Mouse (Mus musculus): ENCODE measurements around the gene Cd9. TPM values are rescaled to one million over a fixed set of nuclear protein-coding genes. Genes with fewer than 3 reads are reported as not detected.

Cd9 gene
- polyA plus RNA-seq, 1 experiment = 8.6 TPM

DNA sequence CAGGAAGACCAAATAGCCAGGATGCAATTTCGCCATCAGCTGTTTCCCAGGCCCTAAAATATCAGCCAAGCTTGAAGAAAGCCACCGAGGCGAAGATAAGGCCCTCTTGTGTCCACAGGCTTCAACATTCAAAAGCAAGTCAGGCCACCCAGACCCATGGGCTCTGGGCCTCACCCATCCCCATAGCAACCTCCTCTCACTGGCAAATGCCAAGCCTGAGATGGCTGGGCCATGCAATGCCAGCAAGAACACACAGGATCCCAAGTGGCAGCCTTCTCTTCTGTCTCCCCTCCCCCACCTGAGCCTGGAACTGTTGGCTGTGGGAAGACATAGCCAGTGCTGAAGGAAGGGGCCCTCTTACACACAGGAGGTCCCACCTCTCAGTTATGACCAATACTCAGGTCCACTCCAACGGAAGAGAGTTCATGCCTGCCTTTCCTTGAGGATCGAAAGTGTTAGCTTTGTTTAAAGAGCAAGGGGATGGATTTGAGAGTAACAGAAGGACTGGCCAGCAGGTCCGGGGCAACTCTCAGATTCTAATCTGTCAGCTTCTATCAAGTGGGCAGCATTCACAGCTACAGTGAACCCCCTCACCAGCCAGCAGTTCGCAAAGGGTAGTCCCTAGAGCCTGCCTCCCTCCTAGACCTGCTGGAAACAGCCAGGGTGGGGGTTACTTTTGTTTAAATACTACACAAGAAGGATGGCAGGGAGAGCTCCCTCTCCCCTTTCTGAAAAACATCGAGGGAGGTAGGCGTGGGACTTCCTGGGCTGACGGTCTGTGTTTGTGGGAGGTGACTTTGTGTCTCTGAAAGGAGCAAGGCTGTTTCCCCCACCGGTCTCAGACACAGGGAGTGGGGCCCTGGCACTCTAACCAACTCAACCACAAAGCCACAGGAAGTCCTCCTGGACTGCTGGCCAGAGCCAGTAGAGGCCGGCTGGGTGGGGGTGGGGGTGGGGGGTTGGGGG, 13.9 kb downstream of the Cd9 start:
- Histone ChIP-seq H3K27me3 (ENCODE audit: control insufficient read depth, insufficient read depth, low read length) (no peaks in the 10 kb centered on the region), H3K4me1 (ENCODE audit: control insufficient read depth, insufficient read depth, low read length) (peaks cover 11% of the 10 kb centered on the region), H3K27ac (ENCODE audit: control insufficient read depth, insufficient read depth, low read depth, low read length) (peak overlapping the region; percentile 7), H3K36me3 (ENCODE audit: control insufficient read depth, insufficient read depth, low read length) (no peaks in the 10 kb centered on the region), H3K4me3 (ENCODE audit: control insufficient read depth, low read depth, low read length) (no peak overlapping the region)
- no peak for TF ChIP-seq CTCF (IDR thresholded peaks at IDR 0.05; ENCODE audit: control insufficient read depth, insufficient read depth, insufficient replicate concordance, low read depth, low read length)
- TF ChIP-seq POLR2A (IDR thresholded peaks at IDR 0.05; ENCODE audit: control insufficient read depth, low read depth, low read length) = no peak

DNA sequence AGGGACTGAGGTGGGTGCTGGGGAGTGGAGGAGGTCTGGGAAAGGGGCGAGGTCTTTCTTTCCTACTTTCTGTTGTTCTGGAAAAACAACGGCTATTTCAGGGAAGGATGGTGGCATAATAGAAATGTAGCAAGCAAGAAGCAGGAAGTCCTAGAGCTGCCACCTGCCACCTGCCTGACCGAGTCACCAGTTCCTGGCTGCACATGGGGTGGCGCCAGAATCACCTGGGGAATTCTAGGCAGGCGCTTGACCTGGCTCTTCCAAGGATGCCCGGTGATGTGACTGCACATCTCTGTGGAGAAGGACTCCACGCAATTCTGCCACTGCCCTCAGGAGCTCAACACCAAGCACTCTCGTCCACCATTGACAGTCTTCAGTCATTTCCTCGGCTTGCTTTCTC, 15.2 kb downstream of the Cd9 start:
- TF ChIP-seq POLR2A (IDR thresholded peaks at IDR 0.05; ENCODE audit: control insufficient read depth, low read depth, low read length) (no peak), CTCF (IDR thresholded peaks at IDR 0.05; ENCODE audit: control insufficient read depth, insufficient read depth, insufficient replicate concordance, low read depth, low read length) (no peak)
- H3K4me1 ChIP-seq (ENCODE audit: control insufficient read depth, insufficient read depth, low read length) = peaks cover 11% of the 10 kb centered on the region
- no peaks in the 10 kb centered on the region for H3K27me3 ChIP-seq (ENCODE audit: control insufficient read depth, insufficient read depth, low read length)
- H3K36me3 ChIP-seq (ENCODE audit: control insufficient read depth, insufficient read depth, low read length) = no peaks in the 10 kb centered on the region
- H3K27ac ChIP-seq (ENCODE audit: control insufficient read depth, insufficient read depth, low read depth, low read length) = no peak overlapping the region
- H3K4me3 ChIP-seq (ENCODE audit: control insufficient read depth, low read depth, low read length) = no peak overlapping the region

DNA sequence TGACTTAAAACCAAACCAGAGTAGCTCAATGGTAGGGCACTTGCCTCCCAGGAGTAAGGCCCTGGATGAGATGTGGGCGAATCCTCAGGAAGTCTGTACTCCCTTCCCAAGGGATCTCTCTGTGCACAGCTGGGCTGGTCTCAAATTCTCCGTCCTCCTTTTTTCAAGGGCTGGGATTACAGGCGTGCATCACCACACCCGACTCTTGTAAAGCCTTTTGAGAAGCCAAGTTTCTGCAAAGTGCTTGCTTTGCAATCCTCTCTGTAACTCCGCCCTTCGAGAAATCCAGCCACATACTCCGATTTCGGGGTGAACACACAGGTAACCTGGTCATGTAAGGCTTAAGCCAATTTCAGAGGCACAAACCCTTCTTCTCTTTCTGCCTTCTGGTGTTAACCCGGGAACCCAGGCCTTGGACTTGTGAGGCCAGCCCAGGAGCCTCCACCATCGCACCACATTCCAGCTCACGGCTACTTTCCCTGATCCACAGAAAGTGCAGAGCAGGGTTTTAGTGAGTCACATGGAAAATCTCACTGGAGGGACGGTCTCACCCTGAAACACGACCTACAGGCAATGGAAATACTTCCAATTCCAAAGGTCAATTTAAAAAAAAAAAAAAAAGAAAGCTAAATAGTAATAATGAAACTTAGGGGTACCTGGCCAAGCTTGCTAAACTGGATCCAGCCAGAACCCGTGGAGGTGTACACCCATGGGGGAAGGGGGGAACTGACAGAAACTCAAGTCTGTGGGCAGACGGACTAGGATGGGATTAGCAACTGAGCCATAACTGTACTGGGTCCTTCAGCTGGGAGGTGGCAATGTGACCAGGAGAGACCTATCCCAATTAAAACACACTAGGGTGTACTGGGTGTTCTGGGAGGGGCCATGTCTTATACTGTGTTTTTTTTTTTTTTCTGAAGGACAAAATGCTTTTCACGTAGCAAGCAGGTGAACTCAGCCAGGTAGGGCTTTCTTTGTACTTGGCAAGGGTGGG, 16.2 kb downstream of the Cd9 start:
- H3K27ac ChIP-seq (ENCODE audit: control insufficient read depth, insufficient read depth, low read depth, low read length) = no peak overlapping the region
- H3K4me1 ChIP-seq (ENCODE audit: control insufficient read depth, insufficient read depth, low read length) = peaks cover 11% of the 10 kb centered on the region
- H3K27me3 ChIP-seq (ENCODE audit: control insufficient read depth, insufficient read depth, low read length) = no peaks in the 10 kb centered on the region
- no peak for TF ChIP-seq CTCF (IDR thresholded peaks at IDR 0.05; ENCODE audit: control insufficient read depth, insufficient read depth, insufficient replicate concordance, low read depth, low read length)
- no peak for TF ChIP-seq POLR2A (IDR thresholded peaks at IDR 0.05; ENCODE audit: control insufficient read depth, low read depth, low read length)
- no peak overlapping the region for H3K4me3 ChIP-seq (ENCODE audit: control insufficient read depth, low read depth, low read length)
- no peaks in the 10 kb centered on the region for H3K36me3 ChIP-seq (ENCODE audit: control insufficient read depth, insufficient read depth, low read length)

DNA sequence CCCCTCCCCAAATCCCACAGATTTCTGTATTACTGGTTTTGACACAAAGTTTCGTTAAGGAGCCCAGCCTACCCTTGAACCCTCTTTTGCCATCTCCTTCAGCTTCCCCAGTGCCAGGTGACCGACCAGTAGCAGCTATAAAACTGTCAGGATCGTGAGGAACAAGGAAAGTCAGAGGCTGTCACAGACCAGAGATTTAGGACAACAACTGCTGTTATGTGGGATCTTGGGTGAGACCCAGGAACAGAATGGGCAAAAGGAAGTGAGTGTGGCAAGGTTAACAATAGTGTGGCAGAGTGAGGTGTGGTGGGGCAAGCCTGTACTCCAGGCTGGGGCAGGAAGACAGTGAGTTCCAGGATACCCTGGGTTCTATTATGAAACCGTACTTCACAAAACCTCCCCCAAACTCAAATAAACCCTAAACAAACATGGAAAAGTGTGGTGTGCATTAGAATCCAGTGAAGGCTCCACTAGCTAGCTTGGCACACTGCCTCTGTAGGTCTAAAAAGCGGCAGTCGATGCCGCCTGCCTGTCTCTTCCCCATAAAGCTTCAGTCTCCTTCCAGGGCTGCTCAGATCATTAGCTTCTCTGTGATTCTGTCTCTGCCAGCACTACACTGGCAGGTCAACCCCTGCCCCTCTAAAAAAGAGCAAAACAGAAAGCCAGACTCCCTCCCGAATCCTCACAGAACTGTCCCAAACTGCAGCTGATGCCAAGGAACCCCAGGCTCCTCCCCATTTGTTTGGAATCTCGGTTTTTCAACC, 17.6 kb downstream of the Cd9 start:
- TF ChIP-seq POLR2A (IDR thresholded peaks at IDR 0.05; ENCODE audit: control insufficient read depth, low read depth, low read length) = no peak
- TF ChIP-seq CTCF (IDR thresholded peaks at IDR 0.05; ENCODE audit: control insufficient read depth, insufficient read depth, insufficient replicate concordance, low read depth, low read length) = no peak
- H3K36me3 ChIP-seq (ENCODE audit: control insufficient read depth, insufficient read depth, low read length) = no peaks in the 10 kb centered on the region
- H3K4me3 ChIP-seq (ENCODE audit: control insufficient read depth, low read depth, low read length) = no peak overlapping the region
- H3K27ac ChIP-seq (ENCODE audit: control insufficient read depth, insufficient read depth, low read depth, low read length) = no peak overlapping the region; the same call in 1 of the 2 replicates
- H3K4me1 ChIP-seq (ENCODE audit: control insufficient read depth, insufficient read depth, low read length) = peaks cover 8% of the 10 kb centered on the region
- no peaks in the 10 kb centered on the region for H3K27me3 ChIP-seq (ENCODE audit: control insufficient read depth, insufficient read depth, low read length)

DNA sequence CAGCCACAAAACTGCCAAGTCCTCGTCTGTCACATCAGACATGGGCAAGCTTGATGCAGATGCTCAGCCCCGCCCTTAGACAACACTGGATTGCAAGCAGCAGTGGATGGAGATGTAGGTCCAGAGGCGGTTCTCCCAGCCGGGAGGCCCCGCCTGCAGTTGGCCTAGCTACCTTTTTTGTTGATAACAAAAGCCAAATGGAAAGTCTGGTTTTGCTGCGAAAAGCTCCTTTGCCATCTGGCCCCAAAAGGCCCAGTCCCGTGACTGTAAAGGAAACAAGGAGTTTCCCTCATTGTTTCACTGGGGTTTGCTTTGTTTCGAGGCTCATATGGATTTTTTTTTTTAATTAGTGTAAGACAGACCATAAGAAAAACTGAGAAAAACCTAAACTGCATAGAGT, 18.5 kb downstream of the Cd9 start:
- Histone ChIP-seq H3K4me1 (ENCODE audit: control insufficient read depth, insufficient read depth, low read length) (peaks cover 8% of the 10 kb centered on the region), H3K27me3 (ENCODE audit: control insufficient read depth, insufficient read depth, low read length) (no peaks in the 10 kb centered on the region), H3K36me3 (ENCODE audit: control insufficient read depth, insufficient read depth, low read length) (no peaks in the 10 kb centered on the region), H3K27ac (ENCODE audit: control insufficient read depth, insufficient read depth, low read depth, low read length) (no peak overlapping the region), H3K4me3 (ENCODE audit: control insufficient read depth, low read depth, low read length) (no peak overlapping the region)
- TF ChIP-seq POLR2A (IDR thresholded peaks at IDR 0.05; ENCODE audit: control insufficient read depth, low read depth, low read length) = no peak
- TF ChIP-seq CTCF (IDR thresholded peaks at IDR 0.05; ENCODE audit: control insufficient read depth, insufficient read depth, insufficient replicate concordance, low read depth, low read length) = no peak

DNA sequence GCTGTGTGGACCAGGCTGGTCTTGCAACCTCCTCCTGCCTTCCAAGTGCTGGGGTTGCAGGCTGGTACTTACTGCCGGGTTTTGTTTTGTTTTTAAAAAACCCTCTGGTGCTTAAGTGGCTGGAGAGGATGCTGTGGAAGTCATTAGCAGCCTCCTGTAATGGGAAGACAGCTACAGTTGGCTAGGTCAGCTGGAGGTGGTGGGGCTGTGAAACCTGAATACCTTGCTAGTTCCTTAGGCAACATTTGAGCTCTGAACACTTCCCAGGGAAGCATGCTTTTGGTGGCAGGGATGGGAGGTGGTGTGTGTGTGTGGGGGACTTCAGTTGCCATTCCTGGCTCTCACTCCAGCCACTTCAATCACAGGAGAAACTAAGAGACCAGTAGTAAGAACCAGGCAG, 19.4 kb downstream of the Cd9 start:
- Histone ChIP-seq H3K4me1 (ENCODE audit: control insufficient read depth, insufficient read depth, low read length) (peaks cover under 1% of the 10 kb centered on the region; the same call in 1 of the 2 replicates), H3K27ac (ENCODE audit: control insufficient read depth, insufficient read depth, low read depth, low read length) (no peak overlapping the region), H3K4me3 (ENCODE audit: control insufficient read depth, low read depth, low read length) (no peak overlapping the region), H3K27me3 (ENCODE audit: control insufficient read depth, insufficient read depth, low read length) (no peaks in the 10 kb centered on the region), H3K36me3 (ENCODE audit: control insufficient read depth, insufficient read depth, low read length) (no peaks in the 10 kb centered on the region)
- TF ChIP-seq POLR2A (IDR thresholded peaks at IDR 0.05; ENCODE audit: control insufficient read depth, low read depth, low read length) (no peak), CTCF (IDR thresholded peaks at IDR 0.05; ENCODE audit: control insufficient read depth, insufficient read depth, insufficient replicate concordance, low read depth, low read length) (no peak)

Data from testis, adult 2 months (tissue).